Comparison of ENCODE assay signal across 34 mouse cellular contexts in the genomic region with DNA sequence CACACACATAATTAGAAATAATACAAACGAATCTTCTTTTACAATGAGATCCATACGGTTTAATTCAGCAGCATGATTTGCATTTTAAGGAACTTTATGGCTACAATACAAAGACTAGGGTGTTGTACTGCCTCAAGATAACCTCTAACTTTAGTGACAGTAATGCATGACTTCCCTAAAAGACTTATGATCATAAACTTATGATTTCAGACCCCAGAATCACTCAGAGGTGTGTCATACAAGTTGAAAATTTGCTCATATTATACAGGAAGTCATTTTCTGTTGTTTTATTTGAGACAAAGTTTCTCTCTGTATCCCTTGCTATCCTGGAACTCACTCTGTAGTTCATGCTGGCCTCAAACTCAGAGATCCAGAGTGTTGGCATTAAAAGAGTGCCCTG.
DNase-seq lines count a peak whose midpoint lies in the region; ATAC-seq and TF ChIP-seq lines count a peak whose summit lies in the region.
"Had no signal": no experiment of that assay in that cellular context is flagged by ENCODE, and none has a peak within 500 bp of the region (broad histone marks: within the 10 kb centered on the region; RNA-seq: fewer than 3 reads in every experiment).

No protein-coding gene starts in this region.

- H3K9me3 ChIP-seq in heart, embryonic 10.5 days: no peaks in the 10 kb centered on the region
- no peaks in the 10 kb centered on the region for H3K9me3 ChIP-seq in heart, embryonic 11.5 days (replicated peaks; ENCODE audit: control insufficient read depth, low read length)
- no peaks in the 10 kb centered on the region for H3K9me3 ChIP-seq in midbrain, embryonic 11.5 days (ENCODE audit: control insufficient read depth, low read length)
- no peaks in the 10 kb centered on the region for H3K9me3 ChIP-seq in midbrain, embryonic 15.5 days
- H3K9me3 ChIP-seq in hindbrain, postnatal 0 days (ENCODE audit: low read length): no peaks in the 10 kb centered on the region
- H3K9me3 ChIP-seq in forebrain, embryonic 10.5 days: no peaks in the 10 kb centered on the region
- H3K9me3 ChIP-seq: embryonic facial prominence, embryonic 13.5 days; forebrain, embryonic 12.5 days; hindbrain, embryonic 12.5 days; liver, embryonic 12.5 days; neural tube, embryonic 15.5 days had no signal

- H3K79me2 ChIP-seq in macrophage (ENCODE audit: inconsistent target): peaks cover 88% of the 10 kb centered on the region

- TF ChIP-seq CTCF in hindbrain, postnatal 0 days (IDR thresholded peaks at IDR 0.05; ENCODE audit: low read depth): no peak

- no peak for DNase-seq in heart, embryonic 10.5 days (ENCODE audit: low spot score)
- DNase-seq in midbrain, embryonic 11.5 days (ENCODE audit: low spot score, missing footprints): peak; percentile 79
- DNase-seq in hindbrain, postnatal 0 days (ENCODE audit: low spot score): no peak
- DNase-seq in forebrain, embryonic 10.5 days (ENCODE audit: extremely low spot score, low spot score): no peak
- DNase-seq: adrenal gland, adult 2 months; adrenal gland, postnatal 36 days; cerebellum, adult 8-10 months; cerebellum, postnatal 25 days; forebrain, postnatal 0 days; gastrocnemius, postnatal 10 days; heart, adult 11 months; heart, postnatal 36 days; kidney, adult 8-10 months; kidney, postnatal 10 days; liver, postnatal 0 days; lung, postnatal 36 days; midbrain, embryonic 14.5 days; spleen, adult 18-20 months; thymus, adult 18-20 months; thymus, postnatal 25 days had no signal

- no peaks in the 10 kb centered on the region for H3K27me3 ChIP-seq in heart, embryonic 10.5 days (ENCODE audit: insufficient read depth, poor library complexity, severe bottlenecking)
- H3K27me3 ChIP-seq in heart, embryonic 11.5 days (ENCODE audit: control insufficient read depth, insufficient read depth, low read length): no peaks in the 10 kb centered on the region
- H3K27me3 ChIP-seq in midbrain, embryonic 11.5 days (ENCODE audit: control insufficient read depth, insufficient read depth, low read length): no peaks in the 10 kb centered on the region
- no peaks in the 10 kb centered on the region for H3K27me3 ChIP-seq in midbrain, embryonic 15.5 days (replicated peaks)
- H3K27me3 ChIP-seq in hindbrain, postnatal 0 days (ENCODE audit: insufficient read depth, low read length): no peaks in the 10 kb centered on the region
- no peaks in the 10 kb centered on the region for H3K27me3 ChIP-seq in forebrain, embryonic 10.5 days (ENCODE audit: poor library complexity, severe bottlenecking)
- H3K27me3 ChIP-seq: embryonic facial prominence, embryonic 13.5 days; forebrain, embryonic 12.5 days; hindbrain, embryonic 12.5 days; liver, embryonic 12.5 days; neural tube, embryonic 15.5 days had no signal

- H3K36me3 ChIP-seq in heart, embryonic 10.5 days: no peaks in the 10 kb centered on the region
- no peaks in the 10 kb centered on the region for H3K36me3 ChIP-seq in heart, embryonic 11.5 days (ENCODE audit: control insufficient read depth, insufficient read depth, low read length)
- no peaks in the 10 kb centered on the region for H3K36me3 ChIP-seq in midbrain, embryonic 11.5 days (ENCODE audit: control insufficient read depth, insufficient read depth, low read length)
- H3K36me3 ChIP-seq in midbrain, embryonic 15.5 days (replicated peaks): no peaks in the 10 kb centered on the region
- no peaks in the 10 kb centered on the region for H3K36me3 ChIP-seq in macrophage (ENCODE audit: inconsistent target)
- H3K36me3 ChIP-seq in hindbrain, postnatal 0 days (ENCODE audit: insufficient read depth, low read length): no peaks in the 10 kb centered on the region
- H3K36me3 ChIP-seq in forebrain, embryonic 10.5 days (replicated peaks): peaks cover 5% of the 10 kb centered on the region
- H3K36me3 ChIP-seq: embryonic facial prominence, embryonic 13.5 days; hindbrain, embryonic 12.5 days; neural tube, embryonic 15.5 days had no signal

- H3K9ac ChIP-seq in heart, embryonic 11.5 days (ENCODE audit: low read depth, low read length): no peak overlapping the region
- H3K9ac ChIP-seq in midbrain, embryonic 11.5 days (ENCODE audit: low read length): no peak overlapping the region
- no peak overlapping the region for H3K9ac ChIP-seq in midbrain, embryonic 15.5 days
- H3K9ac ChIP-seq in hindbrain, postnatal 0 days (replicated peaks; ENCODE audit: low read length): no peak overlapping the region
- H3K9ac ChIP-seq: embryonic facial prominence, embryonic 13.5 days; forebrain, embryonic 12.5 days; forebrain, postnatal 0 days; hindbrain, embryonic 12.5 days; liver, embryonic 12.5 days; liver, postnatal 0 days; neural tube, embryonic 15.5 days had no signal

- peak overlapping the region; percentile 52; the same call in 1 of the 2 replicates for H3K27ac ChIP-seq in heart, embryonic 10.5 days
- H3K27ac ChIP-seq in heart, embryonic 11.5 days (ENCODE audit: low read depth, low read length): no peak overlapping the region
- no peak overlapping the region for H3K27ac ChIP-seq in midbrain, embryonic 11.5 days (ENCODE audit: low read depth, low read length)
- H3K27ac ChIP-seq in midbrain, embryonic 15.5 days: no peak overlapping the region
- 0 out of 2 replicates have a peak overlapping the region, but pooled peaks have one; percentile 17 for H3K27ac ChIP-seq in macrophage
- H3K27ac ChIP-seq in hindbrain, postnatal 0 days: no peak overlapping the region
- no peak overlapping the region for H3K27ac ChIP-seq in forebrain, embryonic 10.5 days
- H3K27ac ChIP-seq: embryonic facial prominence, embryonic 13.5 days; forebrain, embryonic 12.5 days; hindbrain, embryonic 12.5 days; left cerebral cortex, adult 2 months; liver, embryonic 12.5 days; neural tube, embryonic 15.5 days; stomach, postnatal 0 days had no signal

- H3K4me1 ChIP-seq in heart, embryonic 10.5 days: peaks cover 50% of the 10 kb centered on the region
- peaks cover 41% of the 10 kb centered on the region for H3K4me1 ChIP-seq in heart, embryonic 11.5 days (ENCODE audit: control insufficient read depth, insufficient read depth, low read length)
- peaks cover 26% of the 10 kb centered on the region for H3K4me1 ChIP-seq in midbrain, embryonic 11.5 days (ENCODE audit: control insufficient read depth, insufficient read depth, low read length)
- peaks cover 36% of the 10 kb centered on the region for H3K4me1 ChIP-seq in midbrain, embryonic 15.5 days
- H3K4me1 ChIP-seq in hindbrain, postnatal 0 days (ENCODE audit: insufficient read depth, low read length): peaks cover 14% of the 10 kb centered on the region; the same call in 1 of the 2 replicates
- peaks cover 74% of the 10 kb centered on the region for H3K4me1 ChIP-seq in forebrain, embryonic 10.5 days

- no peak overlapping the region for H3K4me2 ChIP-seq in heart, embryonic 11.5 days
- H3K4me2 ChIP-seq in midbrain, embryonic 11.5 days: no peak overlapping the region
- H3K4me2 ChIP-seq in midbrain, embryonic 15.5 days: no peak overlapping the region
- H3K4me2 ChIP-seq in hindbrain, postnatal 0 days (ENCODE audit: low read depth, low read length): no peak overlapping the region
- H3K4me2 ChIP-seq: embryonic facial prominence, embryonic 13.5 days; forebrain, embryonic 12.5 days; hindbrain, embryonic 12.5 days; liver, embryonic 12.5 days had no signal

- 74% methylated on average over 2 of the region's 2 CpGs for WGBS in heart, embryonic 10.5 days
- 62% methylated on average over 2 of the region's 2 CpGs for whole genome bisulfite sequencing in heart, embryonic 11.5 days (ENCODE audit: insufficient replicate concordance)
- WGBS in midbrain, embryonic 11.5 days: 83% methylated on average over 2 of the region's 2 CpGs
- WGBS in midbrain, embryonic 15.5 days: 49% methylated on average over 2 of the region's 2 CpGs
- WGBS in macrophage (ENCODE audit: missing documents): 0% methylated on average over 1 of the region's 2 CpGs
- 47% methylated on average over 2 of the region's 2 CpGs for WGBS in hindbrain, postnatal 0 days
- 76% methylated on average over 2 of the region's 2 CpGs for WGBS in forebrain, embryonic 10.5 days

- no peak overlapping the region for H3K4me3 ChIP-seq in heart, embryonic 10.5 days
- H3K4me3 ChIP-seq in heart, embryonic 11.5 days (ENCODE audit: low read depth, low read length): no peak overlapping the region
- H3K4me3 ChIP-seq in midbrain, embryonic 11.5 days (ENCODE audit: low read depth, low read length): no peak overlapping the region
- no peak overlapping the region for H3K4me3 ChIP-seq in midbrain, embryonic 15.5 days
- H3K4me3 ChIP-seq in macrophage (ENCODE audit: inconsistent target): no peak overlapping the region
- no peak overlapping the region for H3K4me3 ChIP-seq in hindbrain, postnatal 0 days (ENCODE audit: low read length)
- no peak overlapping the region for H3K4me3 ChIP-seq in forebrain, embryonic 10.5 days
- H3K4me3 ChIP-seq: embryonic facial prominence, embryonic 13.5 days; erythroblast, embryonic 14.5 days; forebrain, embryonic 12.5 days; hindbrain, embryonic 12.5 days; left cerebral cortex, adult 2 months; liver, embryonic 12.5 days; neural tube, embryonic 15.5 days had no signal

- ATAC-seq in heart, embryonic 11.5 days (replicated peaks; ENCODE audit: insufficient number of reproducible peaks, low FRiP score, low TSS enrichment): no peak
- no peak for ATAC-seq in midbrain, embryonic 11.5 days (ENCODE audit: low FRiP score)
- ATAC-seq in midbrain, embryonic 15.5 days (replicated peaks): no peak
- no peak for ATAC-seq in hindbrain, postnatal 0 days
- ATAC-seq: activated CD4-positive, CD25-positive, alpha-beta regulatory T cell, adult 4 months; CD4-positive, CD25-positive, alpha-beta regulatory T cell, adult 4 months; forebrain, postnatal 0 days; intestine, embryonic 16.5 days; liver, embryonic 12.5 days; liver, postnatal 0 days had no signal

Comparison
In these comparisons a context has a peak if more than half of its experiments do, and no peak if none do; other contexts are left out.
1. H3K27ac ChIP-seq: peak in heart, embryonic 10.5 days (single experiment) and macrophage (single experiment); none in heart, embryonic 11.5 days (single experiment), midbrain, embryonic 11.5 days (single experiment), midbrain, embryonic 15.5 days (single experiment), hindbrain, postnatal 0 days (single experiment) and forebrain, embryonic 10.5 days (single experiment).